ENCODE assay signal across 18 mouse cellular contexts in genomic region chr7:97735021-97735420, GRCm38 (mm10). TPM values are rescaled to one million over a fixed set of nuclear protein-coding genes. Genes with fewer than 3 reads are reported as not detected.
DNase-seq lines count a peak whose midpoint lies in the region; ATAC-seq and TF ChIP-seq lines count a peak whose summit lies in the region.
"Had no signal": no experiment of that assay in that cellular context is flagged by ENCODE, and none has a peak within 500 bp of the region (broad histone marks: within the 10 kb centered on the region; RNA-seq: fewer than 3 reads in every experiment).

No protein-coding gene starts in this region.

- TF ChIP-seq POLR2A in kidney, adult 2 months (IDR thresholded peaks at IDR 0.05; ENCODE audit: low read depth, low read length) = no peak
- TF ChIP-seq POLR2A in small intestine, adult 2 months (IDR thresholded peaks at IDR 0.05; ENCODE audit: low read depth, low read length) = no peak

- DNase-seq in lung, postnatal 0 days (ENCODE audit: low spot score) = peak; percentile 42
- no peak for DNase-seq in lung, postnatal 14 days
- peak; percentile 77 for DNase-seq in kidney, adult 2 months
- peak; percentile 67 for DNase-seq in kidney, postnatal 14 days
- no peak for DNase-seq in lung, adult 18-20 months
- no peak for DNase-seq in adrenal gland, adult 2 months
- DNase-seq: cerebellum, adult 8-10 months; forebrain, postnatal 0 days; gastrocnemius, postnatal 10 days; lung, postnatal 4 days; right cerebral cortex, postnatal 25 days had no signal

- no peaks in the 10 kb centered on the region for H3K27me3 ChIP-seq in lung, postnatal 0 days (replicated peaks; ENCODE audit: insufficient read depth, low read length)
- H3K27me3 ChIP-seq in kidney, adult 2 months (replicated peaks; ENCODE audit: control insufficient read depth, insufficient read depth, low read length) = no peaks in the 10 kb centered on the region
- H3K27me3 ChIP-seq in small intestine, adult 2 months (ENCODE audit: control insufficient read depth, insufficient read depth, low read length) = no peaks in the 10 kb centered on the region
- H3K27me3 ChIP-seq in forebrain, embryonic 15.5 days = no peaks in the 10 kb centered on the region
- H3K27me3 ChIP-seq: CH12.LX had no signal

- no peak overlapping the region for H3K4me2 ChIP-seq in lung, postnatal 0 days (replicated peaks; ENCODE audit: low read depth, low read length)
- no peak overlapping the region for H3K4me2 ChIP-seq in forebrain, embryonic 15.5 days (replicated peaks)
- H3K4me2 ChIP-seq: heart, embryonic 12.5 days; limb, embryonic 12.5 days; midbrain, embryonic 13.5 days had no signal

- H3K4me3 ChIP-seq in lung, postnatal 0 days (ENCODE audit: low read depth, low read length) = no peak overlapping the region
- peak overlapping the region; percentile 16; the same call in 1 of the 2 replicates for H3K4me3 ChIP-seq in kidney, adult 2 months (ENCODE audit: insufficient read depth, low read depth, low read length)
- peak overlapping the region; percentile 4; the same call in 1 of the 2 replicates for H3K4me3 ChIP-seq in small intestine, adult 2 months (ENCODE audit: low read depth, low read length)
- no peak overlapping the region for H3K4me3 ChIP-seq in forebrain, embryonic 15.5 days
- H3K4me3 ChIP-seq: heart, embryonic 12.5 days; hindbrain, embryonic 13.5 days; limb, embryonic 12.5 days; midbrain, embryonic 13.5 days had no signal

- H3K36me3 ChIP-seq in lung, postnatal 0 days (ENCODE audit: insufficient read depth, low read length) = no peaks in the 10 kb centered on the region
- H3K36me3 ChIP-seq in kidney, adult 2 months (ENCODE audit: control insufficient read depth, insufficient read depth, low read length) = no peaks in the 10 kb centered on the region
- H3K36me3 ChIP-seq in small intestine, adult 2 months (ENCODE audit: control insufficient read depth, insufficient read depth, low read length) = no peaks in the 10 kb centered on the region
- no peaks in the 10 kb centered on the region for H3K36me3 ChIP-seq in forebrain, embryonic 15.5 days
- H3K36me3 ChIP-seq: heart, embryonic 12.5 days; hindbrain, embryonic 13.5 days; limb, embryonic 12.5 days; midbrain, embryonic 13.5 days had no signal

- no peak overlapping the region for H3K27ac ChIP-seq in lung, postnatal 0 days (ENCODE audit: low read length)
- no peak overlapping the region for H3K27ac ChIP-seq in kidney, adult 2 months (ENCODE audit: insufficient read depth, low read depth, low read length)
- peak overlapping the region; percentile 82 for H3K27ac ChIP-seq in small intestine, adult 2 months (ENCODE audit: insufficient read depth, low read depth, low read length)
- no peak overlapping the region for H3K27ac ChIP-seq in forebrain, embryonic 15.5 days (replicated peaks)
- H3K27ac ChIP-seq: hindbrain, embryonic 13.5 days; limb, embryonic 12.5 days; midbrain, embryonic 13.5 days had no signal

- no peak for TF ChIP-seq EP300 in lung, postnatal 0 days (IDR thresholded peaks at IDR 0.05)

- no peaks in the 10 kb centered on the region for H3K9me3 ChIP-seq in lung, postnatal 0 days (ENCODE audit: low read length)
- no peaks in the 10 kb centered on the region for H3K9me3 ChIP-seq in forebrain, embryonic 15.5 days
- H3K9me3 ChIP-seq: heart, embryonic 12.5 days; hindbrain, embryonic 13.5 days; limb, embryonic 12.5 days; midbrain, embryonic 13.5 days had no signal

- no peak for TF ChIP-seq CTCF in lung, postnatal 0 days (IDR thresholded peaks at IDR 0.05)
- TF ChIP-seq CTCF in kidney, adult 2 months (conservative IDR thresholded peaks at IDR 0.05; ENCODE audit: insufficient read depth, insufficient read length, low read depth, low read length) = no peak
- no peak for TF ChIP-seq CTCF in small intestine, adult 2 months (IDR thresholded peaks at IDR 0.05; ENCODE audit: extremely low read depth, insufficient read length, insufficient replicate concordance, low read depth, low read length)

- peaks cover 10% of the 10 kb centered on the region; the same call in 1 of the 2 replicates for H3K4me1 ChIP-seq in lung, postnatal 0 days (ENCODE audit: insufficient read depth, low read depth, low read length)
- H3K4me1 ChIP-seq in kidney, adult 2 months (ENCODE audit: control insufficient read depth, insufficient read depth, low read length) = peaks cover 6% of the 10 kb centered on the region; the same call in 1 of the 2 replicates
- H3K4me1 ChIP-seq in small intestine, adult 2 months (ENCODE audit: control insufficient read depth, insufficient read depth, insufficient read length, low read length) = peaks cover 7% of the 10 kb centered on the region; the same call in 1 of the 2 replicates
- H3K4me1 ChIP-seq in forebrain, embryonic 15.5 days = peaks cover 12% of the 10 kb centered on the region

- peak; percentile 40 for ATAC-seq in lung, postnatal 0 days
- no peak for ATAC-seq in forebrain, embryonic 15.5 days (replicated peaks)
- ATAC-seq: forebrain, postnatal 0 days; midbrain, embryonic 13.5 days had no signal

- H3K9ac ChIP-seq in lung, postnatal 0 days (replicated peaks; ENCODE audit: low read depth) = no peak overlapping the region
- no peak overlapping the region for H3K9ac ChIP-seq in forebrain, embryonic 15.5 days (replicated peaks)
- H3K9ac ChIP-seq: forebrain, postnatal 0 days; heart, embryonic 12.5 days; hindbrain, embryonic 13.5 days; limb, embryonic 12.5 days; midbrain, embryonic 13.5 days had no signal

- WGBS in lung, postnatal 0 days = 60% methylated on average over 8 of the region's 8 CpGs
- 30% methylated on average over 8 of the region's 8 CpGs for WGBS in kidney, adult 2 months
- whole genome bisulfite sequencing in small intestine, adult 2 months = 35% methylated on average over 8 of the region's 8 CpGs
- WGBS in forebrain, embryonic 15.5 days = 82% methylated on average over 8 of the region's 8 CpGs

RNA-seq across cellular contexts. Expression of gene Aqp11, which starts 3.1 kb away (rescaled TPM):
- 4.2 TPM in 2 replicates for polyA plus RNA-seq in lung, postnatal 0 days (2015; fragmentation: Nextera tagmentation; extraction: Ambion mirVana)
- polyA plus RNA-seq in kidney, adult 2 months (2012; rRNA removed) = 62.0 and 65.9 TPM in 2 replicates
- 34.4 and 88.3 TPM in 2 replicates for polyA plus RNA-seq in small intestine, adult 2 months (2012; rRNA removed)
- 1 to 10 TPM; 2.8 to 5.3 TPM for total RNA-seq in adrenal gland, adult 2 months (2021)
- 5.5 and 8.1 TPM in 2 replicates for polyA plus RNA-seq in adrenal gland, adult 2 months (2012; rRNA removed)
- polyA plus RNA-seq in forebrain, embryonic 15.5 days (2015; fragmentation: Nextera tagmentation; extraction: Ambion mirVana) = 7.6 and 9.7 TPM in 2 replicates

RNA-seq across cellular contexts. Expression of gene Clns1a, which starts 38.6 kb away (rescaled TPM):
- polyA plus RNA-seq in lung, postnatal 0 days (2015; fragmentation: Nextera tagmentation; extraction: Ambion mirVana) = 72.0 and 73.3 TPM in 2 replicates
- 23.5 and 28.7 TPM in 2 replicates for polyA plus RNA-seq in kidney, adult 2 months (2012; rRNA removed)
- 8.6 and 9.9 TPM in 2 replicates for polyA plus RNA-seq in small intestine, adult 2 months (2012; rRNA removed)
- 10 to 100 TPM; 43.5 to 67.2 TPM for total RNA-seq in adrenal gland, adult 2 months (2021)
- polyA plus RNA-seq in adrenal gland, adult 2 months (2012; rRNA removed) = 36.4 and 45.4 TPM in 2 replicates
- polyA plus RNA-seq in forebrain, embryonic 15.5 days (2015; fragmentation: Nextera tagmentation; extraction: Ambion mirVana) = 203 and 204 TPM in 2 replicates

RNA-seq across cellular contexts. Expression of gene Pak1, which starts 53.3 kb away (rescaled TPM):
- 6.7 and 6.9 TPM in 2 replicates for polyA plus RNA-seq in lung, postnatal 0 days (2015; fragmentation: Nextera tagmentation; extraction: Ambion mirVana)
- polyA plus RNA-seq in kidney, adult 2 months (2012; rRNA removed) = 25.1 and 30.3 TPM in 2 replicates
- polyA plus RNA-seq in small intestine, adult 2 months (2012; rRNA removed) = 20.8 and 56.4 TPM in 2 replicates
- 10 to 100 TPM; 20.5 to 32.2 TPM for total RNA-seq in adrenal gland, adult 2 months (2021)
- polyA plus RNA-seq in adrenal gland, adult 2 months (2012; rRNA removed) = 19.8 and 21.4 TPM in 2 replicates
- polyA plus RNA-seq in forebrain, embryonic 15.5 days (2015; fragmentation: Nextera tagmentation; extraction: Ambion mirVana) = 132 and 143 TPM in 2 replicates

Comparison
In these comparisons a context has a peak if more than half of its experiments do, and no peak if none do; other contexts are left out.
1. DNase-seq: peak in lung, postnatal 0 days (single experiment), kidney, adult 2 months (single experiment) and kidney, postnatal 14 days (single experiment); none in lung, postnatal 14 days (single experiment), lung, adult 18-20 months (0 of 2) and adrenal gland, adult 2 months (single experiment).
2. H3K4me3 ChIP-seq: peak in kidney, adult 2 months (single experiment) and small intestine, adult 2 months (single experiment); none in lung, postnatal 0 days (single experiment) and forebrain, embryonic 15.5 days (single experiment).